ENCODE assay signal across 10 mouse cellular contexts in genomic region chr13:112580590-112581320, GRCm38 (mm10). TPM values are rescaled to one million over a fixed set of nuclear protein-coding genes. Genes with fewer than 3 reads are reported as not detected.
DNase-seq lines count a peak whose midpoint lies in the region; ATAC-seq and TF ChIP-seq lines count a peak whose summit lies in the region.
"Had no signal": no experiment of that assay in that cellular context is flagged by ENCODE, and none has a peak within 500 bp of the region (broad histone marks: within the 10 kb centered on the region; RNA-seq: fewer than 3 reads in every experiment).

No protein-coding gene starts in this region.

- no peak overlapping the region for H3K9ac ChIP-seq in forebrain, embryonic 15.5 days (replicated peaks)
- no peak overlapping the region for H3K9ac ChIP-seq in forebrain, embryonic 11.5 days (ENCODE audit: low read length)
- H3K9ac ChIP-seq in liver, postnatal 0 days (replicated peaks), result no peak overlapping the region
- no peak overlapping the region for H3K9ac ChIP-seq in liver, embryonic 12.5 days
- H3K9ac ChIP-seq in neural tube, embryonic 15.5 days (replicated peaks), result no peak overlapping the region
- H3K9ac ChIP-seq: liver, embryonic 13.5 days had no signal

- no peak overlapping the region for H3K4me2 ChIP-seq in forebrain, embryonic 15.5 days (replicated peaks)
- H3K4me2 ChIP-seq in forebrain, embryonic 11.5 days (ENCODE audit: low read depth, low read length, severe bottlenecking), result no peak overlapping the region
- H3K4me2 ChIP-seq in liver, postnatal 0 days (ENCODE audit: low read depth, low read length), result no peak overlapping the region
- H3K4me2 ChIP-seq in liver, embryonic 12.5 days, result no peak overlapping the region
- H3K4me2 ChIP-seq in neural tube, embryonic 15.5 days, result no peak overlapping the region
- H3K4me2 ChIP-seq: liver, embryonic 13.5 days had no signal

- 0 out of 2 replicates have a peak, but pooled peaks have one; percentile 37 for TF ChIP-seq EP300 in liver, postnatal 0 days (IDR thresholded peaks at IDR 0.05; ENCODE audit: low read depth)

- peak overlapping the region; percentile 2 for H3K27ac ChIP-seq in forebrain, embryonic 15.5 days (replicated peaks)
- H3K27ac ChIP-seq in forebrain, embryonic 11.5 days (ENCODE audit: low read depth, low read length), result no peak overlapping the region
- H3K27ac ChIP-seq in liver, postnatal 0 days (ENCODE audit: low read depth), result no peak overlapping the region
- no peak overlapping the region for H3K27ac ChIP-seq in liver, embryonic 12.5 days
- no peak overlapping the region for H3K27ac ChIP-seq in neural tube, embryonic 15.5 days (replicated peaks)
- H3K27ac ChIP-seq: liver, embryonic 13.5 days had no signal

- no peak overlapping the region for H3K4me3 ChIP-seq in forebrain, embryonic 15.5 days
- no peak overlapping the region for H3K4me3 ChIP-seq in forebrain, embryonic 11.5 days (ENCODE audit: low read depth, low read length)
- H3K4me3 ChIP-seq in liver, postnatal 0 days (ENCODE audit: low read depth, low read length), result no peak overlapping the region
- no peak overlapping the region for H3K4me3 ChIP-seq in liver, embryonic 12.5 days
- no peak overlapping the region for H3K4me3 ChIP-seq in neural tube, embryonic 15.5 days (replicated peaks)
- H3K4me3 ChIP-seq: liver, embryonic 13.5 days had no signal

- WGBS in forebrain, embryonic 15.5 days, result 18% methylated on average over 11 of the region's 11 CpGs
- WGBS in forebrain, embryonic 11.5 days, result 22% methylated on average over 11 of the region's 11 CpGs
- 56% methylated on average over 11 of the region's 11 CpGs for WGBS in liver, postnatal 0 days (ENCODE audit: insufficient replicate concordance)
- 52% methylated on average over 11 of the region's 11 CpGs for WGBS in liver, embryonic 12.5 days (ENCODE audit: insufficient replicate concordance)
- 22% methylated on average over 11 of the region's 11 CpGs for WGBS in neural tube, embryonic 15.5 days

- no peaks in the 10 kb centered on the region for H3K27me3 ChIP-seq in forebrain, embryonic 15.5 days
- H3K27me3 ChIP-seq in forebrain, embryonic 11.5 days (ENCODE audit: control insufficient read depth, insufficient read depth, low read length), result no peaks in the 10 kb centered on the region
- H3K27me3 ChIP-seq in liver, postnatal 0 days (ENCODE audit: insufficient read depth, low read length), result no peaks in the 10 kb centered on the region
- H3K27me3 ChIP-seq in liver, embryonic 12.5 days (replicated peaks), result 0 out of 2 replicates have a peak, but pooled peaks cover 9% of the 10 kb centered on the region
- no peaks in the 10 kb centered on the region for H3K27me3 ChIP-seq in neural tube, embryonic 15.5 days (replicated peaks)
- H3K27me3 ChIP-seq: liver, embryonic 13.5 days had no signal

- no peak for TF ChIP-seq CTCF in liver, postnatal 0 days (IDR thresholded peaks at IDR 0.05; ENCODE audit: low read depth)

- DNase-seq in forebrain, embryonic 11.5 days (ENCODE audit: low spot score), result no peak
- DNase-seq in liver, postnatal 0 days, result no peak
- peak; percentile 1 for DNase-seq in fat pad, adult 2 months (ENCODE audit: extremely low read depth, low read depth, low spot score)
- no peak for DNase-seq in right cerebral cortex, postnatal 14 days
- no peak for DNase-seq in thymus, postnatal 4 days
- DNase-seq: liver, embryonic 13.5 days; thymus, postnatal 25 days had no signal

- no peaks in the 10 kb centered on the region for H3K9me3 ChIP-seq in forebrain, embryonic 15.5 days
- H3K9me3 ChIP-seq in forebrain, embryonic 11.5 days (ENCODE audit: control insufficient read depth, low read length), result no peaks in the 10 kb centered on the region
- H3K9me3 ChIP-seq in liver, postnatal 0 days (ENCODE audit: low read length), result no peaks in the 10 kb centered on the region
- no peaks in the 10 kb centered on the region for H3K9me3 ChIP-seq in liver, embryonic 12.5 days (replicated peaks)
- H3K9me3 ChIP-seq in neural tube, embryonic 15.5 days (replicated peaks), result no peaks in the 10 kb centered on the region
- H3K9me3 ChIP-seq: liver, embryonic 13.5 days had no signal

- H3K36me3 ChIP-seq in forebrain, embryonic 15.5 days, result no peaks in the 10 kb centered on the region
- H3K36me3 ChIP-seq in forebrain, embryonic 11.5 days (ENCODE audit: control insufficient read depth, insufficient read depth, low read length), result no peaks in the 10 kb centered on the region
- H3K36me3 ChIP-seq in liver, postnatal 0 days (replicated peaks; ENCODE audit: insufficient read depth, low read length), result no peaks in the 10 kb centered on the region
- no peaks in the 10 kb centered on the region for H3K36me3 ChIP-seq in liver, embryonic 12.5 days
- H3K36me3 ChIP-seq in neural tube, embryonic 15.5 days, result no peaks in the 10 kb centered on the region
- H3K36me3 ChIP-seq: liver, embryonic 13.5 days had no signal

- H3K4me1 ChIP-seq in forebrain, embryonic 15.5 days, result peaks cover 23% of the 10 kb centered on the region
- peaks cover 2% of the 10 kb centered on the region; the same call in 1 of the 2 replicates for H3K4me1 ChIP-seq in forebrain, embryonic 11.5 days (replicated peaks; ENCODE audit: control insufficient read depth, insufficient read depth, low read length)
- no peaks in the 10 kb centered on the region for H3K4me1 ChIP-seq in liver, postnatal 0 days (ENCODE audit: insufficient read depth)
- H3K4me1 ChIP-seq in liver, embryonic 12.5 days, result 0 out of 2 replicates have a peak, but pooled peaks cover 3% of the 10 kb centered on the region
- H3K4me1 ChIP-seq in neural tube, embryonic 15.5 days, result peaks cover 4% of the 10 kb centered on the region; the same call in 1 of the 2 replicates
- H3K4me1 ChIP-seq: liver, embryonic 13.5 days had no signal

- ATAC-seq in forebrain, embryonic 15.5 days (replicated peaks), result peak; percentile 74
- no peak for ATAC-seq in forebrain, embryonic 11.5 days (replicated peaks; ENCODE audit: low FRiP score)
- no peak for ATAC-seq in liver, postnatal 0 days
- ATAC-seq in liver, embryonic 12.5 days, result no peak
- peak; percentile 53; the same call in 1 of the 2 replicates for ATAC-seq in neural tube, embryonic 15.5 days (ENCODE audit: low FRiP score)

RNA-seq across cellular contexts. Expression of gene Il31ra, which starts 13.4 kb away (rescaled TPM):
- 0.19 and 0.28 TPM in 2 replicates for polyA plus RNA-seq in forebrain, embryonic 15.5 days (2015; fragmentation: Nextera tagmentation; extraction: Ambion mirVana)
- not detected in 2 replicates for polyA plus RNA-seq in forebrain, embryonic 11.5 days (2014; fragmentation: Nextera tagmentation; extraction: Ambion mirVana)
- polyA plus RNA-seq in liver, postnatal 0 days (2015; fragmentation: Nextera tagmentation; extraction: Ambion mirVana), result 0.06 and 0.11 TPM in 2 replicates
- 0.06 and 0.14 TPM in 2 replicates for polyA plus RNA-seq in liver, embryonic 12.5 days (2016; fragmentation: Nextera tagmentation; extraction: Ambion mirVana)
- 0.09 and 0.57 TPM in 2 replicates for polyA plus RNA-seq in neural tube, embryonic 15.5 days (2015; fragmentation: Nextera tagmentation; extraction: Ambion mirVana)

Comparison
In these comparisons a context has a peak if more than half of its experiments do, and no peak if none do; other contexts are left out.
1. ATAC-seq: peak in forebrain, embryonic 15.5 days (single experiment) and neural tube, embryonic 15.5 days (single experiment); none in forebrain, embryonic 11.5 days (single experiment), liver, postnatal 0 days (single experiment) and liver, embryonic 12.5 days (single experiment).